Mouse (Mus musculus) cortical plate, adult 2 months (tissue): ENCODE measurements at regions not wholly inside any gene's neighbourhood (a gene's known extent, or its start where the extent isn't known, plus 50 kb on each side); places are given as distances from the start of the nearest gene placed in this dataset.

Experiments
- CTCF ChIP-seq: fragments of 200-500 bp; IDR thresholded peaks from 2 replicates; pipeline ENCODE4 v1.5.1; 2011; ENCODE audit warnings: mild to moderate bottlenecking, control low read depth, low read length; ENCODE audit not compliant: insufficient read depth; ENCODE audit errors: extremely low read depth
- POLR2A ChIP-seq: fragments of 200-500 bp; IDR thresholded peaks from 2 replicates; pipeline ENCODE4 v1.6.1; 2011; ENCODE audit warnings: mild to moderate bottlenecking, low read length, control low read depth; ENCODE audit not compliant: insufficient read depth; ENCODE audit errors: extremely low read depth

DNA sequence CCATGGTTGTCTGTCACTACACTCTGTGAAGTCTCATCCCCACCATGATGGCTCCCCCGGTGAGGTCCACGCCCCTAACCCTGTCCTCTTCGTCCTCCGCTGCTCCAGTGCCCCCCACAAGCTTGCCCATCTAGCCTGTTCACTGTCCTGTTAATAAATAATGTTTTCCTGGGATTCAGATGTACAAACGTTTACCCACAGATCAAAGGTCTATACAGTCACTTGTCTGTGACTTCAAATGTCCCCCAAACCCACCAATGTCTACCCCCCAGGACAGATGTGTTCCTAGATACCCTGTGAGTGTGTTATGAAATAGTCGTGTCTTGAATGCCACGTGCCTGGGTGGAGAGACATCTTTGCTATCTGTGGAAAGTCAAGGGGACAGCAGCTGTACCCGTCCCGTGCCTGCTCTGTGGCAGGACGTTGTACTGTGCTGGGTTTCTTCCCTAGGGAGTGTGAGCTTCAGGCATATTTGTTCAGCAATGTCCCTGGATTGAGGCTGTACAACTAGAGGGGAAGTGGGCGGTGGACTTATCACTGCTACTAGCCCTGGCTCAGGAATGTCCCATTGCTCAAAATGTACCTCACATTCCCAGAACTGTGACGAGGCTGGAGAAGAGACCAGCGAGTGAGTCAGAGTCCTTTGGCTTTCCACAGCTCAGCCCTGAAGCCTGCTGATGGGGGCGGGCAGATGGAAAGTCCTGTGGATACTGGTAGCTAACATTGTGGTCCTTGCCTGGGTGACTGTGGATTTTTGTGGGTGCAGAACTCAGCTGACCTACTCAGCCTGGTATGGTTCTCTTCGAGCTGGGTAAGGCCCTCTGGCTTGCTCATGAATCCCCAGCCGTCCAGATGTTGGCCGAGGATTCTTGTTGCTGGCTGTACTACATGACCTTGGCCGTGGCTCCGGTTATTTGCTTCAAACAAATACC, 55.1 kb upstream of the Slc45a1 start:
- TF ChIP-seq CTCF = no peak
- no peak for TF ChIP-seq POLR2A
